Mouse (Mus musculus): ENCODE measurements around the gene Ndufs3. TPM values are rescaled to one million over a fixed set of nuclear protein-coding genes. Genes with fewer than 3 reads are reported as not detected.
A peak's percentile ranks its signal among the peaks of the same experiment; 100 is the strongest.

The Ndufs3 gene
- polyA plus RNA-seq, 1 experiment = 59.7 TPM

DNA sequence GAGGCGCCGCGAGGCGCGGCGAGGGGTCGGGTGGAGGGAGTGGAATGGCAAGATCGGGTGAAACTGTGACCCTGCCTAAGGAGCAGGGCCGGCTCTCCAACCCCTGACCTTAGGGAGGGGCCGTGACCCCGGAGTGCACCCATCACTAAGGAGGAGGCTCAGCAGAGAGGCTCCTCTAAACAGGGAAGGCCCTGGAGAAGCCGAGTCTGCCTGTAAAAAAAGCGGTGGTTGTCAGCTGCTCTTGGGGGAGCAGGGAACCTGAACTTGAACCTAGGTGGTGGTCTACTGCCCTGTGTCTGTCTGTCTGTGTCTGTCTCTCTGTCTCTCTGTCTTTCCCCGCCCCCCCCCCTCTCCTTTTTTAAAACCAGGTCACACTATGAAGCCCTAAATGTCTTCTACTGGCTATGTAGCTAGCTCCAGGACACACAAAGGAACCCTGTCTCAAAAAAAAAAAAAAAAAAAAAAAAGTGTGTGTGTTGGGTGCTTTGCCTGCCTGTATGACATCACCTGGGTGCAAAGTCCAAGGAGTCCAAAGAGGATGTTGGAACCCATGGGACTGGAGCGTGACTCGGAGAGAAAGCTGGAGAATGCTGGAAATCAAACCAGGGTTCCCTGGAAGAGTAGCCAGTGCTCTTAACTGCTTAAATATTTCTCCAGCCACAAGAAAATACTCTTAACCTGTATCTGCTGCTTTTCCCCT is 13.5 kb upstream of the Ndufs3 start:
- 12% methylated on average over 16 of the region's 16 CpGs for WGBS
- no peak for TF ChIP-seq POLR2A (IDR thresholded peaks at IDR 0.05; ENCODE audit: low read depth, low read length)
- TF ChIP-seq CTCF (IDR thresholded peaks at IDR 0.05; ENCODE audit: extremely low read depth, insufficient read depth, insufficient read length, insufficient replicate concordance) = no peak
- no peaks in the 10 kb centered on the region; the same call in 1 of the 2 replicates for H3K4me1 ChIP-seq (ENCODE audit: control insufficient read depth, insufficient read depth, insufficient read length)
- no peaks in the 10 kb centered on the region for H3K36me3 ChIP-seq (ENCODE audit: control insufficient read depth, insufficient read depth, low read length)
- no peak for DNase-seq (ENCODE audit: low read depth in 1 of 2, low spot score in 2 of 2)
- H3K4me3 ChIP-seq (ENCODE audit: extremely low read depth, insufficient read depth, insufficient read length) = peak overlapping the region; percentile 96
- peak overlapping the region; percentile 88 for H3K27ac ChIP-seq (ENCODE audit: insufficient read depth, low read length)
- no peaks in the 10 kb centered on the region for H3K27me3 ChIP-seq (ENCODE audit: control insufficient read depth, insufficient read depth, low read length)

DNA sequence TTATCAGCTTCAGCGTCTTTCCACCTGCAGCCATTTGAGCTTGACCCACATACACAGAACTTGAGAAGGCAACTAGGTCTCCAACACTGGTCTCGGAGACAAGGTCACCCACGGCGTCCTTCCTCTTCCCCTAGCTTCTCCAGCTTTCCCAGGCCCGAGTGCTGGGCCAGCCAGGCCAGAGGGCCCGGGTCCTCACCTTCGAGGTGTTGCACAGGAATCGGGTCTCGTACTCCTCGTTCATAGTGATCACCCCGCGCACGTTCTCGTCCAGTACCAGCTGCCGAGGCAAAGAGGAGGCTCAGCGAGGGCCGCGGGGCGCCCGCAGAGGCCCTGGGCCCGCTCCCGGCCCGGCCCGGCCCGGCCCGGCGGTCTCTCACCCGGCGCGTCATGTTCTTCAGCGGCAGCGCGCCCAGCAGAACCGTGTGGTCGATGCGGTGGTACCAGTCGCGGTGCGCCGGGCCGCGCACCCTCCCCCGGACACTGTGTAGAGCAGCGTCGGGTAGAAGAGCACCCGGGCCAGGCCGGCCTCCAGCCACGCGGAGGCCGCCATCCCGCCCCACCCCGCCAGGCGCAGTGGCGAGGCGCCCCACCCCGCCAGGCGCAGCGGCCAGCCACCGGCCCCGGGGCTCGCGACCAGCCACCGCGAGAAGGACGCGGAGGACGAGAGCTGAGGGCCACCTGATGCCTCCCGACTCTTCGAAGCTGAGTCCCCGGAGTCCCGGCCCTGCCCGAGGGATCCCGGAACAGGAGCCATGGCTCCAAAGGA is 12.8 kb upstream of the Ndufs3 start:
- TF ChIP-seq CTCF (IDR thresholded peaks at IDR 0.05; ENCODE audit: extremely low read depth, insufficient read depth, insufficient read length, insufficient replicate concordance) (no peak), POLR2A (IDR thresholded peaks at IDR 0.05; ENCODE audit: low read depth, low read length) (peak; percentile 12; the same call in 1 of the 2 replicates)
- WGBS = under 1% methylated on average over 73 of the region's 73 CpGs
- no peaks in the 10 kb centered on the region for H3K27me3 ChIP-seq (ENCODE audit: control insufficient read depth, insufficient read depth, low read length)
- H3K4me3 ChIP-seq (ENCODE audit: extremely low read depth, insufficient read depth, insufficient read length) = peak overlapping the region; percentile 96
- H3K4me1 ChIP-seq (ENCODE audit: control insufficient read depth, insufficient read depth, insufficient read length) = no peaks in the 10 kb centered on the region; the same call in 1 of the 2 replicates
- H3K36me3 ChIP-seq (ENCODE audit: control insufficient read depth, insufficient read depth, low read length) = no peaks in the 10 kb centered on the region
- peak; percentile 19 to 48 for DNase-seq (ENCODE audit: low read depth in 1 of 2, low spot score in 2 of 2)
- peak overlapping the region; percentile 88 for H3K27ac ChIP-seq (ENCODE audit: insufficient read depth, low read length)

DNA sequence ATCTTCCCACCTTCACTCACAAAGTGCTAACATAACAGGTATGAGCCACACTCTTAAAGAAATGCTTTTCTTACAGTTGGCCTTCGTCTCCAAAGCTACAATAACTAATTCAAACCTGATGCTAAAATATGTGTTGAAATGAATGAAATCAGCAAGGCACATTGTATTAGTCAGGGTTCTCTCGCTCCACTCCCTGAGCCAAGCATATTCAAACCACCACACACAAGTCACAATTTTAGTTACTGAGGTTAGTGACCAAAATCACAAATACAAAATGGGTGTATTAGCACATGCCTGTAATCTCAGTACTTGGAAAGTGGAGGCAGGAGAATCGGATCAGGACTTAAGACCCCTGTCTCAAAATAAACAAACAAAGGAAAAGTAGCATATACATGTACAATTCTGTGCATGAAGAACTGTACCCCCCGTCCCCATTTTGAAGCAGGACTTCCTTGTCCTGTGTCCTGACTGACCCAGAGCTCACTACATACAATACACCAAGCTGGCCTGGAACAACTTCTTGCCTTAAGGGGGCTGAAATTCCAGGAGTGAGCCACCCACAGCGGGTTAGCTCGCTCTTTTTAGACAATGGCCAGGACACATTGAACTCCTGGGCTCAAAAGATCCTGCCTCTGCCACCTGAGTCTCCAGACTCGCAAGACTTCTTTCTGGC is 12.1 kb upstream of the Ndufs3 start:
- Histone ChIP-seq H3K27me3 (ENCODE audit: control insufficient read depth, insufficient read depth, low read length) (no peaks in the 10 kb centered on the region), H3K4me3 (ENCODE audit: extremely low read depth, insufficient read depth, insufficient read length) (peak overlapping the region; percentile 96), H3K27ac (ENCODE audit: insufficient read depth, low read length) (peak overlapping the region; percentile 88; the same call in 1 of the 2 replicates), H3K4me1 (ENCODE audit: control insufficient read depth, insufficient read depth, insufficient read length) (no peaks in the 10 kb centered on the region; the same call in 1 of the 2 replicates), H3K36me3 (ENCODE audit: control insufficient read depth, insufficient read depth, low read length) (no peaks in the 10 kb centered on the region; the same call in 1 of the 2 replicates)
- WGBS = 27% methylated on average over 7 of the region's 7 CpGs
- no peak for DNase-seq (ENCODE audit: low read depth in 1 of 2, low spot score in 2 of 2)
- TF ChIP-seq CTCF (IDR thresholded peaks at IDR 0.05; ENCODE audit: extremely low read depth, insufficient read depth, insufficient read length, insufficient replicate concordance) = no peak
- TF ChIP-seq POLR2A (IDR thresholded peaks at IDR 0.05; ENCODE audit: low read depth, low read length) = no peak

DNA sequence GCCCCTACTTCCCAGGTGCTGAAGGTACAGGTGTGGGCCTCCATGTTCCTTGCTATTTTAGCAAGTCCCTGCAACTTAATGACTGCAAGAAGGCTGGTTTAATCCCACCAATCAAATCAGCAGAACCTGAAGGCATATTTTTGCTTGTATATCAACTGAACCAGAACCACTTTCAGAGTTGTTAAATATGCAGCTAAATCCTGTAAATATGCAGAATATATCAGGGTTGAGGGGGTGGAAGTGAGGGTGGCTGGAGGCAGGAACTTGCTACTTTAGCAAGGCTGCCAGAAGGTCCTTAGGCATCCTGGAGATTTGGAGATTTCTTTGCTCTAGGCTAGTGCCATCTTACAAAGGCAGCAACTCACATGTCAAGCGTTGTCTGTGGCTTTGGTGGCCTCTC is 10.9 kb upstream of the Ndufs3 start:
- H3K27ac ChIP-seq (ENCODE audit: insufficient read depth, low read length) = no peak overlapping the region
- TF ChIP-seq POLR2A (IDR thresholded peaks at IDR 0.05; ENCODE audit: low read depth, low read length) (no peak), CTCF (IDR thresholded peaks at IDR 0.05; ENCODE audit: extremely low read depth, insufficient read depth, insufficient read length, insufficient replicate concordance) (no peak)
- 96% methylated on average over 1 of the region's 1 CpGs for WGBS

DNA sequence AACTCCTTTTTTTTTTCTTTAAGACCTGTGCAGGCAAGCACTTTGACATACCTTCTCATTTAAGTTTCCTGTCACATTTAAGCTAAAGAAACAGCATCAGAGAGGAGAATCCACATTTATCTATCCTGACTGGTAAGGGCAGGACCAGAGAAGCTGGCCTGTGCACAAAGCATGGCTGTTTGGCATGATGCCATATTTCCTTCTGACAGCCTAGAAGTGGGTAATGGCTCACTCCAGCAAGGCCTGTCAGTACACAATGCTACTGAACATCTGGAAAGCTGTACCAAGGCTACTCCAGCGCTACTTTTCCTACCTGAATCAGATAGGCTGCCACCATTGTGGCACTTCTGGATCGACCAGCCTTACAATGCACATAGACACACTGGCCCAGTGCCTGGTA is 9.0 kb upstream of the Ndufs3 start:
- Histone ChIP-seq H3K4me1 (ENCODE audit: control insufficient read depth, insufficient read depth, insufficient read length) (no peaks in the 10 kb centered on the region; the same call in 1 of the 2 replicates), H3K36me3 (ENCODE audit: control insufficient read depth, insufficient read depth, low read length) (peaks cover 21% of the 10 kb centered on the region), H3K4me3 (ENCODE audit: extremely low read depth, insufficient read depth, insufficient read length) (no peak overlapping the region), H3K27ac (ENCODE audit: insufficient read depth, low read length) (no peak overlapping the region), H3K27me3 (ENCODE audit: control insufficient read depth, insufficient read depth, low read length) (no peaks in the 10 kb centered on the region)
- WGBS = 93% methylated on average over 2 of the region's 2 CpGs
- no peak for TF ChIP-seq CTCF (IDR thresholded peaks at IDR 0.05; ENCODE audit: extremely low read depth, insufficient read depth, insufficient read length, insufficient replicate concordance)
- TF ChIP-seq POLR2A (IDR thresholded peaks at IDR 0.05; ENCODE audit: low read depth, low read length) = no peak
- no peak for DNase-seq (ENCODE audit: low read depth in 1 of 2, low spot score in 2 of 2)

More for the DNA sequence above, 10.9 kb upstream of the Ndufs3 start:
- no peak for DNase-seq (ENCODE audit: low read depth in 1 of 2, low spot score in 2 of 2)
- Histone ChIP-seq H3K4me3 (ENCODE audit: extremely low read depth, insufficient read depth, insufficient read length) (no peak overlapping the region), H3K36me3 (ENCODE audit: control insufficient read depth, insufficient read depth, low read length) (peaks cover 10% of the 10 kb centered on the region), H3K27me3 (ENCODE audit: control insufficient read depth, insufficient read depth, low read length) (no peaks in the 10 kb centered on the region), H3K4me1 (ENCODE audit: control insufficient read depth, insufficient read depth, insufficient read length) (no peaks in the 10 kb centered on the region; the same call in 1 of the 2 replicates)

DNA sequence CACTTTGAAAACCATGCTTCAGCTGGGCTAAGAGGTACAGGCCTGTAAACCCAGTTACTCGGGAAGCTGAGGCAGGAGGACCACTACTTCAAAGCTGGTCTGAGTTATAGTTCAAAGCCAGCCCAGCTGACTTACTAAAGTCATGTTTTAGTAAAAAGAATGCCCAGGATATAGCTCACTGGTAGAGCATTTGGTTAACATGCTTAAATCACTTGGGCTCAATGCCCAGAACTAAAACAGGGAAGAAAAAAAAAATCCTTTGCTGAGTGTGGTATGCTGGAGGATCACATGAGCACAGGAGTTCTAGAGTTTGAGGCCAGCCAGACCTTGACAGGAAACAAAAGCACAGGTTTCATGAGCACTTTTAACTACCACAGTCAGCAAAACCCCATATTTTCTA is 7.0 kb upstream of the Ndufs3 start:
- DNase-seq (ENCODE audit: low read depth in 1 of 2, low spot score in 2 of 2) = no peak
- H3K36me3 ChIP-seq (ENCODE audit: control insufficient read depth, insufficient read depth, low read length) = peaks cover 25% of the 10 kb centered on the region
- WGBS = 87% methylated on average over 1 of the region's 1 CpGs

More for the DNA sequence above, 7.0 kb upstream of the Ndufs3 start:
- Histone ChIP-seq H3K27me3 (ENCODE audit: control insufficient read depth, insufficient read depth, low read length) (no peaks in the 10 kb centered on the region), H3K4me1 (ENCODE audit: control insufficient read depth, insufficient read depth, insufficient read length) (no peaks in the 10 kb centered on the region), H3K27ac (ENCODE audit: insufficient read depth, low read length) (no peak overlapping the region), H3K4me3 (ENCODE audit: extremely low read depth, insufficient read depth, insufficient read length) (no peak overlapping the region)
- TF ChIP-seq CTCF (IDR thresholded peaks at IDR 0.05; ENCODE audit: extremely low read depth, insufficient read depth, insufficient read length, insufficient replicate concordance) = no peak
- TF ChIP-seq POLR2A (IDR thresholded peaks at IDR 0.05; ENCODE audit: low read depth, low read length) = no peak

Measured in spleen, adult 2 months (tissue).